Mouse (Mus musculus) gastrocnemius, postnatal 14 days (tissue): ENCODE measurements at regions not wholly inside any gene's neighbourhood (a gene's known extent, or its start where the extent isn't known, plus 50 kb on each side); places are given as distances from the start of the nearest gene placed in this dataset.
"Not testable (repeated sequence)": the region's sequence is repeated elsewhere in the genome, so short reads cannot be mapped to it uniquely, and the experiment has no call there.

Experiments
- DNase-seq: peaks from one replicate; pipeline ENCODE4 v3.0.0; 2021; ENCODE audit warnings: mixed read lengths
- intact Hi-C: fragments of 180-260 bp; cut with DNase I; formaldehyde crosslinking; loops from one replicate; pipeline ENCODE4 v1.15.1; 2025; ENCODE audit warnings: low total_unique reads

DNA sequence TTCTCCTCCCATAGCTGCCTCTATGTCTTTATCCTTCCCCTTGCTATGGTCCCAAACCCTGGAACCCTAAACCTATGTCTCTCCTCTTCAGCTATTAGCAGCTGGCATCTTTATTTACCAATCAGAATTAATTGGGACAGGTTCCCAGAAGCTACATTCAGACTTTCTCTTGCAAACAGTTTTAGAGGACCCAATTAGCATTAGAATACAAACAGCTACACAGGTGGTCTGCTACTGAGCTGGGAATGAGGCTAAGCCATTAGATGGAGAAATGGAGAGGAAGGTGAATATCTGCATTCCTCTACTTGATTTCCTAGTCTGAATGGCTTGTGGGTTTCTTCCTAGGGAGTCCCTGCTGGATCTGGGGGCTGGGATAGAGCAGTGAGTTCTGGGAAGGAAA is 611.9 kb downstream of the A830018L16Rik start:
- DNase-seq = no peak
- intact Hi-C loops = no loop called here

DNA sequence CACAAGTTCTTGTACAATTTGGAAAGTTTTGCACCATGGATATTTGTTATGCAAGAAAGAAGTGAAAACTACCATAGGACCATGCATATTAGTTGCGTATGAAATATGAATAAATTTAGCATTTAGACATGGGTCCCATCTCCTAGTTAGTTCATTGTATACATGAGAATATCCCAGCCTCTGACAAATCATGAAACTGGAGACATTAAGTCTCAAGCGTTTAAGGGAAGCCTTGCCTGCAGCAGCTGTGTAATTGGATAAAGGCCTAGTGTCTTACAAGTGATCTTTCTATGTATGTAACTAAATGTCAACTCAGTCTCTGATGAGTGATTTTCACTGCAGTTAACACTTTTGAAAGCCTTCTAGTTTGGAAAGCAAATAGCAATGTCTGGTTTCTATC is 613.5 kb downstream of the A830018L16Rik start:
- no peak for DNase-seq
- intact Hi-C loops = no loop called here

DNA sequence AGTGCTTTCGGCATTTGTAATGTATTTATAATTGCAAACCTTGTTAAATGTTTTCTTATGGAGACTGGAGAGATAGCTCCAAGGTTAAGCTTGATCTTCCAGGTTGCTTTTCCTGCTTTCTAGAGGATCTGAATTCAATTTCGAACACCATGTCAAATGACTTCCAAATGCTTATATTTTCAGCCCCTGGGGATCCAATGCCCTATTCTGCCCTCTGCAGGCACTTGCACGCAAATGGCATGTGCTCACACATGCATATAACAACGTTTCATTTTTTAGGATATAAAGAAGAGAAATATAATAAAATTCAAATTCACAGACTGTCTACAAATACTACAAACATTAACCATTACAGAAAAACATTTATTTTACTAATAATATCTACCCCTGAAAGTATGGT is 614.2 kb downstream of the A830018L16Rik start:
- no peak for DNase-seq
- intact Hi-C loops = no loop called here

DNA sequence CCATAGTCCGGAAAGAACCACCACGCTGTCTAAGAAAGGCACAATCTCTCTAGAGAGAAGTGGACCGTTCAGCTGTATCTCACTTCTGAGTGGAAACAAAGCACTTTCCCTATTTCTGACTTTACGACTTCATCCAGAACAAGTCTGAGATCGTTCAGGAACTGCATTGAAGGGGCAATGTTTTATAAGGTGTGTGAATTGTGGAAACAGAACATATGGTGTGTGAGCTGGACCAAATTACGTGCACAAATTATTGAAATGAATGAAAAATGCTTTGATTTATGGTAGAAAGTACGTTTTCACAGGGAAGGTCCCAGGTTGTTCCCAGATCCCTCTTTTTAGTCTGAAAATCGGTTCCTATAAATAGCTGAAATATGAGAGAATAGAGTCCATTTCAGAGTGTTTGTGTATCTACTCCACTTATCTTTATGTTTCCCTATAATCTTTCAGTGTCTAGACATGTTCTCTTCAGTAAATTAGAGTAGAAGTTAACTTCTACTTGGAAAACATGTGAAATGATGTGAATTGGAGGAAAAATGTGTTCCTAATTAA is 638.1 kb downstream of the A830018L16Rik start:
- intact Hi-C loops = no loop called here
- DNase-seq = no peak

DNA sequence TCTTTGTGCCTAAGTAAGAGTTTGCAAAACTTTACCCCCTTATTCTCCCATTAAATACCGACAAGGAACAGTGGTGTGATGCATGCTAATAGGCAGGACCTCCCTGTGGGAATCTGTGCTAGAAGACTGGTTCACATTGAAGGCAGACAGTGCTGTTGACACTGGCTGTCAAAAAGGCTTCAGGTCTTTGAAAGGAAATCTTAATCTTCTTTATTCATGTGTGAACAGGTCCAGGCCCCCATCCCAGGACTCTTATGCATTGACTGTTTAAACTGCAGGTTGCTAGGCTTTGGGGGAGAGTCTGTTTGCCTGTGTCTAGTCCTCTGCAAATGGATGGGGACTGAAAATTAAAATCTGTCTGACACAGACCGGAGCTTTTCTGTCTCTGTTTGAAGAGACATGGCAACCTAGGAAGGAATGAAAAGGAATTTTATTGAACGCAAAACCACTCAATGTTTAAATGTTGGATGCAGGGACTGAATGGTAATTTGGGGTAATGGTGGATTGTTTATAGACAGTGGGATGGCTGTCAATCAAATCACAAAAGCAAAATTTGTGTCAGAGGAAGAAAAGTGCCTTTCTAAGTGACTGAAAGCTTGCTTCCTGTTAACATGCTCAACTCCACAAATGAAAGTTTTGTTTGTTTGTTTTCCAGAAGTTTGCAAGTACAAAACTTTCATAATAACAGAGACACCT is 642.1 kb downstream of the A830018L16Rik start:
- intact Hi-C loops = no loop called here
- DNase-seq = no peak

DNA sequence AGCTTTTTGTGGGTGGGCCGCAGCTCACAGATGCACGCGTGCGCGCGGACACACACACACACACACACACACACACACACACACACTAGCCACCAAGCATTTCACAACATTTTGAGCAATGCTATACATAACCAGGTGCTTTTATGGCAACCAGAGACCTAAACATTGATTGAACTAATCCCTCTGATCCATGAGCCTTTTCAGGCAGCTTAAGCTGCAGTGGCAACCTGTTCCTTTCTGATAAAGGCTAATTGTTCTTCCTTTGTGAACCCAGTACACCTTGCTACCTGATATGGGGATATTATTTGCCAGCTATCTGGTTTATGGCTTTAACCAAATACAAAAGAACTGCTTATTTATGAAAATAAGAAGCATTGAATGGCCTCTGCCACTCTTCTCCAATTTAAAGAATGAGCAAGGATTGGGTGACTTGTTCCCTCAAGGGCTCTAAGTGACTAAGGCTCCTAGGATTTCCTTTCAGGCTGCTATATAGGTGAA is 651.2 kb downstream of the A830018L16Rik start:
- intact Hi-C loops = no loop called here
- no peak for DNase-seq

DNA sequence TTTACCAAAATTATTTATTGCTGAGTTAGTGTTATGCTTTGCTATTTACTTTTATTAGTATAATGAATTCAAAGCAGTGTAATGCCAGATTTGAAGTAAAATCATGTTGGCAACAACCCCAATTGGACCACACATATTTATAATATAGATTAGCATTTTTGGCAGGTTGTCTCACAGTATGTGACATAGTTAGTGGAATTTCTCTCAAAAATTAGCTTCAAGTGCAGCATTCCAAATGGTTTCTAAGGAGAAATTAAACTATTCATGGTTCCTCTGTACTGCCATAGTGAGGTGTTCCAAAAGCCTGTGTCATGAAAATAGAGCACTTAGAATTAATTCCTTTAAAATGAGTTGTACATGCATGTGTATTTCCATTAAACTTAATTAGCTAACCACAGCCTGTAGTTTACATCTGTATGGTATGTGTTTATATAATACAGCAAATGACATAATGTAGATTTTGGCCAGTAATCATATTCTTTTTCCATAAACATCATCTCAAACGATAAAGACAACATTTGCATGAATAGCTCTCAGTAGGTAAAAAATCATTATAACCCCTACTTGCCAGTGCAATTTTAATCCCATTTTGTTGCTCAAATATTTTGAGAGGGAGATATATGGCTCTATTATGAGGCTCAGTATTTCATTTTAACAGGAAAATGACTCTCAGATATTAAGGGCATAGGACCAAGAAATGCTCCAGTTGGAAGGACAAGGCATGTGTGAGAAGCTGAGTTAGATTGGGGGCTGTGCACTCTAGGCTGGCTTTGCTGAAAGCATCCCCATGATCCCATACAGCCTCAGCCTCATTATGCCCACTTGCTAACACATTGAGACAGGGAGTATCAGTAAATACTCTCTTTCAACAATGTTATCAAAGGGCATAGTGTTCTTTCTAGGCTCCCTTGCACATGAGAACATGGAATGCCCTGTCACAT is 678.9 kb downstream of the A830018L16Rik start:
- no peak for DNase-seq
- intact Hi-C loops = no loop called here

DNA sequence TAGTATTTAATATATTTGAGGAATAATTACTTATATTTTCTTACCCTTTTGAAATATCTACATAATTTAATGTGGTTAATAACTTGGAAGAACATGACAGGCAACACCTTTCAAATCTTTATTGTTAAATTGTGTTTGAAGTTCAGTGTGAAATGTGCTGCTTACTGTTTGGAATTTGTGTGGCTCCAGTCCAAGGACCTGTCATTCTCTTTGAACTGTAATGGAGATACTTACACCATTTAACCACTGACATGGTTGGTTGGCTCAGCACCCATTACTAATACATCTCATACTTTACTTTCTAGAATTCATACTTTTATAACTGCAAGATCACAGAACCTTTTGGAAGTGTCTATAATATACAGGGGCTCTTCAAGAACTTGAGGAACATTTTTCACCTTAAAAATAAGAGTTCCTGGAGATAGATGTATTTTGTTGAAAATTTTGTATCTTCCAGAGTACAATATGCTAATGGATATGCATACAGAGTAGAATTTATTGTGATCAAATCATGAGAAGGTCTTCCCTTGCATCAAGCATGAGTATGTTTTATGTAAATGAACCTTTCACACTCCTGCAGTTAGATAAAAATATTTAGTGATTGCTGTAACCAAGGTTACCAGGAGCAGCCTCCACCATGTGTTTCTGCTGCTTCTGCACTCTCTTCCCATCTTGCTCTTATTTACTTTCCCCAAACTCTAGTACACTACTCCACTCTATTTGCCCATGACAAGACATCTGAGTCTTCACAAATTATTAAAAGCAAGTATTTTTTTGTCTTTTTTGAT is 701.3 kb downstream of the A830018L16Rik start:
- intact Hi-C loops = no loop called here
- no peak for DNase-seq

DNA sequence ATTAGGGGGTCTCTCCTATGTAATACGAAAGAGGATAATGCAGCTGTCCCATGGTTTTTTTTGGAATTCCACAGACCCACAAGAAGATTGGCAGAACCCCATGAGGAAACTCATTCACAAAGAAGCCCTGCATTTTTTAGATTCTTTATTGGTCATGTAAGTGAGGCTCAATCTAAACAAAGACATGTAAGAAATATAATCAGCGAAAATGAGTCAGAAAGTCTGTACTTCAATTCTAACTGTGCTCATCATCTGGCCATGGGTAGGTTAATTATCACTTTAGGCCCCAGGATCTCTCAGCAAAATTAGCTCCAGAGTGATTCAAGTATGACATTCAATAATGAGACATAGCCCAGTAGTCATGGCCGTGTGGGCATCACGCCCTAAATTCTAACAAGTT is 703.2 kb downstream of the A830018L16Rik start:
- no peak for DNase-seq
- intact Hi-C loops = no loop called here

DNA sequence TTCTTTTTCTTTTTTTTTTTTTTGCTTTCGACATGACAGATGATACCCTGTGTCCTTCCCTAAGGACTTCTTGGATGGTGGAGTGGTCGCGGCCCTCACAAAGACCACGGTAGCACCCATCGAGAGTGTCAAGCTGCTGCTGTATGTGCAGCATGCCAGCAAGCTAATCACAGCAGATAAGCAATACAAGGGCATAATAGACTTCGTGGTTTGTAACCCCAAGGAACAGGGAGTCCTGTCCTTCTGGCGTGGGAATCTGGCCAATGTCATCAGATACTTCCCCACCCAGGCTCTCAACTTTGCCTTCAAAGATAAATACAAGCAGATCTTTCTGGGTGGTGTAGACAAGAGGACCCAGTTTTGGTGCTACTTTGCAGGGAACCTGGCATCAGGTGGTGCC is 707.0 kb downstream of the A830018L16Rik start:
- intact Hi-C loops = no loop called here
- no peak for DNase-seq

DNA sequence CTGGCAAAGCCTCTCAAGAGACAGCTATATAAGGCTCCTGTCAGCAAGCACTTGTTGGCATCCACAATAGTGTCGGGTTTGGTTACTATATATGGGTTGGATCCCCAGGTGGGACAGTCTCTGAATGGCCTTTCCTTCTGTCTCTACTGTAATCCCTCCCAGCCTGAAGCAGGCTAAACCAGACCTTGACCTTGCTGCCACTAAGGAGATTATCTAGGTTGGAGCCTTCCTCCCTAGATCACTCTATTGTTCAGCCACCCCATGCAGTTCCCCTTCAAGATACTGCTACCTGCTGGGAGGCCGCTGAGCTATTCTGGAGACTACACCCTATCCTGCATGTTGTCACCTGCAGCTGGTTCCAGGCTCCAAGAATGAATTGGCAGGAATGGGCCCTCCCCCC is 712.7 kb downstream of the A830018L16Rik start:
- intact Hi-C loops = not testable (repeated sequence)

DNA sequence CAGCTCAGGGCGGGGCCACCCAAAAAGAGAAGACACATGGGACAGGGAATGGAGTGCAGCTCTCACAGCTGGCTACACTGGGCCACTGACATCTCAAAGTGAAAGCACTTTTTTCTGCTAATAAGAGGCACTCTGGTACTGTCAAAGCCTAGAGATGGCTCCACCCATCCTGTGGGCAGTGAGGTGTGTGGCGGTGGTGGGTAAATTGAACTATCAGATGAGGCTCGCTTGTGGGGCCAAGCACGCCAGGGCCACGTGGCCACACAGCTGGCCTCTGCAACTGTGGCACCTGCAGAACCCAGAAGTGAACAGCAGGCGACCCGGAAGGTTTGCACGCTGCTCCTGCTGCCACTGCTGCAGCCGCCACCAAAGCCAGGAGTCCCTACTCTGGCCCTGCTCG is 756.6 kb downstream of the A830018L16Rik start:
- intact Hi-C loops = no loop called here
- DNase-seq = no peak

More for the DNA sequence above, 712.7 kb downstream of the A830018L16Rik start:
- DNase-seq = not testable (repeated sequence)

DNA sequence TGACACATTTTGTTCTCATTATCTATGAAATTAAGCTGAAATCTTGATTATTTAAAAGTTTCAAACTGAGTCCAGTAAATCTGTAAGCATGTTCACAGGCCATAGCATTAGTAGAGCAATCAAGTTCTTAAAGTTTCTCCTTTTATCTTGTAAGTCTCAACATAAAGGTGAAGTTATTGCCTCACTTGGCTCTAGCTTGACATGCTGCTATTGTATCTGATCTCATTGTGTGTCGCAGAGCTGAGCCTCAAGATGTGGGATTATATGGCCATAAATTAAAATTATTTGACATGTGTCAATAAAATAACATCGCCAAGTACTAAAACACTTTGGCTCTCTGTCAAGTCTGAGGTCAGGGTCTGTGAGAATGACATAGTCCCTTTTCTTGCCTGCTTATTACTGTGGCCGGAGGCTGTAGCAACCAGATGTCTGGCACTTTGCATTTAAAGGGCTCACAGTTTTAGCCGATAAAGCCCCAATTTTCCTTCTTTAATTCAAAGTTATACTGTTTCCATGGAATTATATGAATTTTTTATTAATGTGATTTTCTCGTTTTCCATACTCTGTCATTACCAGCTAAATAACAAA is 775.8 kb downstream of the A830018L16Rik start:
- intact Hi-C loops = no loop called here
- no peak for DNase-seq

DNA sequence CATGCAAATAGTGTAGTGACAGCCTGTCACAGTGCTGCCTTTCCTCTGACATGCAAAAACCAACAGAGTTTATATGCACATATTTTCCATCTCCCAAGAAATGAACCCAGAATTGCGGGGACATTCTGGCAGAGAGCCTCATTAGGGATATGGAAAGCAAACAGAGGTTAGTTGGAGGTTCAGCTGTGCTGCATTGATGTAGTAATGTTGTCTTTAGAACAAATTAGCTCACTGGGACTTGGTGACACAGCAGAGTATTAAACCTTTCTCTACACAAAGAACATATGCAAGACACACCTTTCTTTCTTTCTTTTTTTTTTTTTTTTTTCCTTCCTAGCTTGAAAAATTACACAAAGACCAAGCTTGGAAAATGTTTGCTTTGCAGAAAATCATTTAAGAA is 778.7 kb downstream of the A830018L16Rik start:
- DNase-seq = no peak
- intact Hi-C loops = no loop called here

DNA sequence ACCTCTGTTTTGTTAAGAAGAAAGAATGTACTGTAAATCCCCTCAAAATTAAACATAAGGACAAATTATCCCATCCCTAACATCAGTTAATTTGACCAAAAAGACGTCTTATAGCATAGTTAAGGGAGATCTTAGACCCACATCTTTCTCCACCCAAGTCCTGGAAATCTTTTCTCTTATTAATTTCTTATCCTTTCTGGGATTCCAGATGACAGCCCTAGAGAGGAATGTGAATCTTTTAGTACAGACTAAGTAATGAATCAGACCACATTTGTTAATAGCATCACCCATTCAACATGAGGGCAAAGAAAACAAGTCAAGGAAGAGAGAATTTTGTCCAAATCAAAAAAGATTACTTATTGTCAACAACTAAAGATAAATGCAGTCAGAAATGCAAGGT is 817.2 kb downstream of the A830018L16Rik start:
- no peak for DNase-seq
- intact Hi-C loops = no loop called here

DNA sequence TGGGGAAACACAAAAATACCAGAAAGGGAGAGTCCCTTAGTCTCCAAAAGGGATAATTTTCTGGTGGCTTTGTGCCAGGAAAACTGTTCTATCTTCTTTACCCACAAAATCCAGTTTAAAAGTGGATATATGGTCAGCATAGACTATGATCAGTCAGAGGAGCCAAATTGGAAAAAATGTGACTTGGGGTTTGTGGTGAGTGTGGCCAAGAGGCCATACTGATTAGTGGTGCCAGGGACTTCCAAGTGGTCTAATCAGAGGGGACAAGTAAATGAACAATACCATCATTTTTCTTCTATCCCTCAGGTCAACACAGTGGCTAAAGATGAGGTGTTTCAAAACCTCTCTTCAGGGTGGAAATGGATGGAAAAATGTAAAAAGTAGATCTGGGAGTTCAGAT is 828.2 kb downstream of the A830018L16Rik start:
- DNase-seq = no peak
- intact Hi-C loops = no loop called here

DNA sequence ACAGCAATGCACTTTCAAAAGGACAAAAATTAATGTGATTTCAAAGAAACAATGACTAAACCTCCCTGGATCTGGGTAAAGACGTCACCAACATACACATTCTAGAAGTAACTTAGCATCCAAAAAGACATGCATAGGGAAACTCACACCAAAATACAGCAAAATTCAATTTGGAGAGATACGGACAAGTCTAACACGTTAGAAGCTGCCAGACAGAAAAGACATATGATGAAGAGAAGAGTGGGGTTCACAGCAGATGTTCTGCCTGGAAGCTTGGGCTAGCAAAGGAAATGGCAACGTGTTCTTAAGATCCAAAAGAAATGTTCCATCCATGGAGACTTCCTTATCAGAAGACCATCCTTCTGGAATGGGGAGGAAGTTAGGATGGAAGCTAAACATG is 868.6 kb downstream of the A830018L16Rik start:
- intact Hi-C loops = no loop called here

DNA sequence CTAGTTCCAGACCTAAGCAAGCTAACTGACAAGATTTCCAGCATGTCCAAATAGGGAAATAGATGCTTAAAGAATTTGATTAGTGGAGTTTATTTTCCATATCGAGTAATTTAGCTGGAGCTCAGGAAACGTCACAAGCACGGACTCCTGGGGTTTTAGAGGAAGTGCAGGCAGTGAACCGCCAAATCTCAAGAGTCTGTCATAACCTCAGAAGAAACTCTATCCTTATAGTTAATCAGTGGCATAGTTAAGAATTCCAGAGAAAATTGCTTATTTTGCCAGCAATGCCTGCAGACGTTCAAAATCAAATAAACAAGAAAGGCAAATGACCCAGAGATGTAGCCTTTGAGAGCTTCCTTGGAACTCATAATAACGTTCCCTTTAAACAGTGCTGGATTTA is 871.6 kb downstream of the A830018L16Rik start:
- no peak for DNase-seq
- intact Hi-C loops = no loop called here

More for the DNA sequence above, 868.6 kb downstream of the A830018L16Rik start:
- DNase-seq = no peak

DNA sequence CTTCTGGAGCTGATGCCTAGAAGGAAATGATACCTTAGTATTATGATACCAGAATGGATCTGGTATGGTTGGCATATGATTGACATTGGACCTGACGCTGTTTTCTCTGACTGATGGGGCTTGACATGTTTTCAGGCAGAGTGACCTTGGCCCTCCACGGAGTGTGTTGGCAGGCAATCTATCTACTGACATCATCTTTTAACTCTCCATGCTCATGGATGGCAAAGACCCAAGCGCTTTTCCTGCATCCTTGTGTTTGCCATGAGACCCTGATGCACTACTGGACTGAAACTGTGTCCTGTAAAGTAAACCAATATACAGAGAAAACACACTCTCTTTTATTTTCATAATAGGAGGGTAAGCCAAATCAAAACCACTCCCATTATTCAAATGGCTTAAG is 872.1 kb downstream of the A830018L16Rik start:
- no peak for DNase-seq
- intact Hi-C loops = no loop called here
